Mouse (Mus musculus): Measurements from ENCODE around the gene Chrna10. TPM values are rescaled to one million over a fixed set of nuclear protein-coding genes. Genes with fewer than 3 reads are reported as not detected.

Gene Chrna10
- polyA plus RNA-seq, 1 experiment from 2014 or later: 0.08 TPM

Other genes starting within 250 kb of the Chrna10 start
- gene Folr1, start 246.0 kb downstream of the Chrna10 start, polyA plus RNA-seq (2015; fragmentation: Nextera tagmentation; extraction: Ambion mirVana): 4.3 and 6.1 TPM in 2 replicates
- 130 and 151 TPM in 2 replicates for gene Lamtor1, start 210.9 kb downstream of the Chrna10 start, polyA plus RNA-seq (2015; fragmentation: Nextera tagmentation; extraction: Ambion mirVana)
- 0.10 and 0.22 TPM in 2 replicates for gene Tomt, start 210.5 kb downstream of the Chrna10 start, polyA plus RNA-seq (2015; fragmentation: Nextera tagmentation; extraction: Ambion mirVana)
- 3.9 and 4.6 TPM in 2 replicates for gene Lrrc51, start 182.9 kb downstream of the Chrna10 start, polyA plus RNA-seq (2015; fragmentation: Nextera tagmentation; extraction: Ambion mirVana)
- 40.0 and 50.0 TPM in 2 replicates for gene Numa1, start 182.7 kb downstream of the Chrna10 start, polyA plus RNA-seq (2015; fragmentation: Nextera tagmentation; extraction: Ambion mirVana)
- gene Il18bp, start 98.1 kb downstream of the Chrna10 start, polyA plus RNA-seq (2015; fragmentation: Nextera tagmentation; extraction: Ambion mirVana): 1.5 and 2.3 TPM in 2 replicates
- gene Rnf121, start 51.4 kb downstream of the Chrna10 start, polyA plus RNA-seq (2015; fragmentation: Nextera tagmentation; extraction: Ambion mirVana): 15.0 and 15.6 TPM in 2 replicates
- 18.9 and 22.0 TPM in 2 replicates for gene Xndc1, start 51.3 kb downstream of the Chrna10 start, polyA plus RNA-seq (2015; fragmentation: Nextera tagmentation; extraction: Ambion mirVana)
- 0.67 and 0.77 TPM in 2 replicates for gene Xntrpc, start 51.1 kb downstream of the Chrna10 start, polyA plus RNA-seq (2015; fragmentation: Nextera tagmentation; extraction: Ambion mirVana)
- gene Trpc2, start 33.7 kb downstream of the Chrna10 start, polyA plus RNA-seq (2015; fragmentation: Nextera tagmentation; extraction: Ambion mirVana): 0.09 TPM in 1 of 2 replicates, not detected in the other
- 2.8 and 3.0 TPM in 2 replicates for gene Art1, start 15.1 kb downstream of the Chrna10 start, polyA plus RNA-seq (2015; fragmentation: Nextera tagmentation; extraction: Ambion mirVana)
- 0.98 and 1.1 TPM in 2 replicates for gene Art5, start 7.3 kb downstream of the Chrna10 start, polyA plus RNA-seq (2015; fragmentation: Nextera tagmentation; extraction: Ambion mirVana)
- gene Nup98, start 93.3 kb upstream of the Chrna10 start, polyA plus RNA-seq (2015; fragmentation: Nextera tagmentation; extraction: Ambion mirVana): 17.8 and 22.0 TPM in 2 replicates
- gene Pgap2, start 93.4 kb upstream of the Chrna10 start, polyA plus RNA-seq (2015; fragmentation: Nextera tagmentation; extraction: Ambion mirVana): 50.8 and 59.0 TPM in 2 replicates
- gene Rhog, start 139.2 kb upstream of the Chrna10 start, polyA plus RNA-seq (2015; fragmentation: Nextera tagmentation; extraction: Ambion mirVana): 37.6 and 53.6 TPM in 2 replicates
- gene Stim1, start 151.0 kb upstream of the Chrna10 start, polyA plus RNA-seq (2015; fragmentation: Nextera tagmentation; extraction: Ambion mirVana): 14.7 and 16.5 TPM in 2 replicates

Measured in heart, embryonic 15.5 days (tissue).